Mouse (Mus musculus) heart, postnatal 0 days (tissue): ENCODE data around the gene D630039A03Rik.

ENCODE experiments used
- CTCF ChIP-seq: IDR thresholded peaks from 2 replicates; pipeline ENCODE4 v1.5.1; 2016; ENCODE audit warnings: antibody characterized with exemption, control low read depth, low read depth
- EP300 ChIP-seq: IDR thresholded peaks from 2 replicates; pipeline ENCODE4 v1.6.1; 2016; ENCODE audit warnings: antibody characterized with exemption, low read depth

- TF ChIP-seq CTCF (peak; percentile 88), EP300 (no peak)
These were observed 36.2 kb downstream of the D630039A03Rik start for GRCm38 (mm10) chr4:57879804-57880357.
